Mouse (Mus musculus) ovary, postnatal 14 days (tissue): ENCODE measurements around the gene Crim1.

ENCODE experiments used
- DNase-seq: peaks from one replicate; pipeline ENCODE4 v3.0.0; 2022; ENCODE audit warnings: low spot score

Gene Crim1

DNA sequence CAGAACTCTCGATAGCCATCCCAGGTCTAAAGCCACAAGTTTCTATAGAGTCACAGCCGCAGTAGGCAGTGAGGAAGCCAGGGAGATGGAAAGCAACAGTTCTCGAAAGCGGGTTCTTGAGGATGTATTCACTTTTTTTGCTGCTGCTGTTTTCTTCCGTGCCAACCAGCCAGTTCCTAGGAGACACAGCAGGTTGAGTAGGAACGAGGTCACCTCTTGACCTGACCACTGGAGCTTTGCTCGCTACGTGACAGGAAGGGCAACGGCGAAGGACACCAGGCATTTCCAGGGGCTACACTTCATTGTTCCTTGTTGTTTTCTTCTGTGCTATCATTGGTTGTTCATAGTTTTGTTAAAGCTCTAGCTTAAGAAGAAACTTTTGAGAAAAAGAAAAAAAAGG lies 174.7 kb downstream of the Crim1 start:
- DNase-seq = no peak

DNA sequence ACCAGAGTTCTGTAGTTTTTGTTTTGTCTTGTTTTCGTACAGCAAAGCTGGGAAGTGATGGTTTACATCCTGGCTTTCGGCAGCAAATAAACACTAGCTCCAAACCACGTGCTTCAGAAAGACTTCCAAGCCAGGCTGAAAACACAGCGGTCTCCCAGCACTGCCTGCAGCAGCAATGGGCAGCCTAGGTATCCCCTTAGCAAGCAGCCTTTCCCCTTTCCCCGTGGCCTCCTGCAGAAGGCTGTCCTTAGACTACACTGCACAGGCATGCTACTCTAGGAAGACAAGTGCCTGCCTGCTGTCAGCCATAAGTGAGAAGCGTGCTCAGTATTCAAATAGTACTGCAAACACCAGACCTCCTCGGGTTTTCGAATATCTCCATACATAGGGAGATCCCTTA lies 176.5 kb downstream of the Crim1 start:
- no peak for DNase-seq

DNA sequence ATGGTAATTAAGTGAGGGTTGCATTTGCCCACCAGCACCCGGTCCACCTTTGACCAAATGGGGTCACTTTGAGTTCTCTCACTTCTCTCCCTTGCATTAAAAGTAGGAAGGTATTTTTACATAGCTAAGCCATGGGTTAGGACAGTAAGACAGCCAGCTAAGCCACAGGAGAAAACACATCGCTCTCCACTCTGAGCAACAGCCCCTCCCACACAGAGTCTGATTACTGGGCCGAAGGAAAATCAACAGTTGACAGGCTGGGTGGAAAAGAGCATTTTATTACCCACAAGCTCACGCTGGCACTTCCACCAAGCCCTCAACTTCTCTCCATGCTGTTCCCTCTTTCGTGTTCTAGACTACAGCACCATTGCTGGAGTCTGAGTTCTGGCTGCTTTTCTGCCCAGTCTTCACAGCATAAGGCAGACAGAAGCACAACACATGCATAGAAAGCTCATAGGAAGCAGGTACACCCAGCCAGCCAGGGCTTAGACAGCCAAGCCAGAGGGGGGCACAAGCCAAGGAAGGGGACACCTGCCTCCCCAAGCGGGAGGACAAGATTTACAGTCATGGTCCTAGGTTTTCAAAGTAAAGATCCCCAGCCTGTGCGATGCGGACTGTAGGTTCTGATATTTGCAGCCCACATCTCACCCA lies 179.2 kb downstream of the Crim1 start:
- DNase-seq = no peak

DNA sequence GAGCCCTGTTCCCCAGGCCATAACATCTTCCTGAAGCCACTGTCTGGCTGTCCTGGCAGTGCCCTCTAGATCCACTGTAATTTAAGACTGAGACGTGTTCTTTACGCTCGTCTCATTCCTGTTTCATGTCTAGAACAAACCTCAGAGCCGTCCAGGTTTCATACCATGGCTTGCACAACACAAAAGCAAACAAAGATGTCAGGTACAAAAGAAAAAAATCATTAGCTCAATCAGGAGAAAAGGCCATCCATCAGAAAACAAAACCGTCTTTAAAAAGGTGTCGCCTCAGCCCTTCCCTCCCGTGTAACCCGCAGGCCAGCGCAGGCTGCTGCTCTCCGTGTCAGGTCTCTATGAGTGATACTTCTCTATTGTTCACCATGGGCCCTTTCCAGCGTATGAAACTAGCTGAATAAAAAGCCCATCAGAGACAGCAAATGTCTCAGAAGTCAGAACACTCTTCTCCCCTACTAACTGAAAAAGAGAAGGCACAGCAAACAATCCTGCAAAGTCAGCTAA lies 179.7 kb downstream of the Crim1 start:
- no peak for DNase-seq

DNA sequence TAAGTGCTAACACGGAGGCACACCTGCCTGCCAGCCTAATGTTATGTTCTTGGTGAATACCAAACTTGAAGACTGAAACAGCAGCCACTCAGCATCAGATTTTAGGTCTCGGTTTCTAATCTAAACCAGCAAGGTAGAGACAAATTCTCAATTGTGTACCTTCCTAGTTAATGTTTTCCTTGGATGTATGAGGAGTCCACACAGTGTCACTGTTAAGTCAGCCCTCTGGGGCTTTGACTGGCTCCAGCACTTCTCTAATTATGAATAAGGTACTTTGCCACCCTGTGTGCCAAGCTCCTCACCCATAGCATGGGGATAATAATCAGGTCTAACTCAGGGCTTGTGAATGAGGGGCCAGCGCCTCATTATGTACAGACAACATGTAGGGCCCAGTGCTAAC lies 182.3 kb downstream of the Crim1 start:
- DNase-seq = no peak

DNA sequence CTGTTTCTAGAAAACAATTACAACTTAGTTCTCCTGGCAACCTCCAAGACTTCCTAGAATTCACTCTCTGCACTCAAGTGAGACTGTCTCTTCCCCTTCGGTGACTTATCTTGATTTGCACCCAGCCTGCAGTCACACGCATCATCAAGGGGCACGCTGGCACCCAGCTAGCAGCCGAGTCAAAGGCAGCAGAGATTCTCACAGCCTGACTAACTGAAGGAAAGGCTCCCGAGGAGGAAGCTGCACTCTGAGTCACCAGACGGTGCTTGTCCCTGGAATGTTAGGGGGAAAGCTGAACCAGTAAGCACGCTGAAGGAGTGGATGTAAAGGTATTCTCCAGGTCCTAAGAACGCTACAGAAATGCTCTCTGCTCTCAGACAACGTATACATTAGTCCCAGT lies 187.6 kb downstream of the Crim1 start:
- no peak for DNase-seq

DNA sequence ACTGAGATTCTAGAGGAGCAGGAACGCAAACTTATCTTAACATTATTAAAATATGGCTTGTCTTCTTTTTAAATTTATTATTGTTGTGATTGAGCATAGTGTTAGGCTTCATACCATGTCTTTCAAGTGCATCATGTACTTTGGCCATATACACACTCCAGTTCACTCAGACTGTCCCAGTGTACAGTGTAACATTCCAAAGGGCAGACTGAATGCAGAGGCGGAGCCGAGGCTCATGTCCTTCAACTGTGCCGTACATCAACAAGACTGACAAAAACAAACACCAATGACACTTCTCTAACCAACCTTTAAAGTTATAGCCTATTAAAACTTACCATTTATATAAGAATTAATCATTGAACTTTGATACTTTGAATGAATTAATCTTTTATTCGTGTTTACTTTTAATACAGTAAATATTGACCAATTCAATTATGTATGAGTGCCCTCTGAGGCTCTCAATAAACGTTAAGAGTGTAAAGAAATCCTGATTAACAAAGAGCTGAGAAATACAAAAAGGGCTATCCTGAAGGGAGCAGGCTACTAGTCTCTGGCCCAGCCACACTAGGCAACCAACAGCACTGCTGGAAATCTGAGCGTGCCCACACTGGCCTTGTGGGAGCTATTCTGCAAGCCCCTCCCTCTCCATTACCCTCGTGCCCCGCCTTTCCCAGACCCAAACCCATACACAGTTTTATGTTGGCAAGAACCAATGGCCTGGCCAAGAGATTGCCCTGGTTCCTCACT lies 188.2 kb downstream of the Crim1 start:
- DNase-seq = no peak

DNA sequence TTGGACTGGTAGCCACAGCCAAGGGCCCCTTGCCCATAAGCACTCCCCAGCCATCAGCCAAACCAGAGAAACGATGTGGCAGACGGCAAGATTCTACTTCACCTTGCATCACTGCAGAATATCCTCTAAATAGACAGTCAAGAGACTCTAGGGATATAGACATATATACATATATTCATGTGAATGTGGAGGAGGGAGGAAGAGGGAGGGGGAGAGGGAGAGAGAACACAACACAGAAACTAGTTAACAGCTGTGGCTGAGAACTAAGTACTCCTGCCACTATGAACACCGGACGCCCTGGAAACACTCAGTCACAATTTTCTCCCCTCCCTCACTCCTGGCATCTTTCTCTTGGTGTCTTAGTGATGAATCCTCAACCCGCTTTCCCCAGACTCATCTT lies 189.5 kb downstream of the Crim1 start:
- no peak for DNase-seq

DNA sequence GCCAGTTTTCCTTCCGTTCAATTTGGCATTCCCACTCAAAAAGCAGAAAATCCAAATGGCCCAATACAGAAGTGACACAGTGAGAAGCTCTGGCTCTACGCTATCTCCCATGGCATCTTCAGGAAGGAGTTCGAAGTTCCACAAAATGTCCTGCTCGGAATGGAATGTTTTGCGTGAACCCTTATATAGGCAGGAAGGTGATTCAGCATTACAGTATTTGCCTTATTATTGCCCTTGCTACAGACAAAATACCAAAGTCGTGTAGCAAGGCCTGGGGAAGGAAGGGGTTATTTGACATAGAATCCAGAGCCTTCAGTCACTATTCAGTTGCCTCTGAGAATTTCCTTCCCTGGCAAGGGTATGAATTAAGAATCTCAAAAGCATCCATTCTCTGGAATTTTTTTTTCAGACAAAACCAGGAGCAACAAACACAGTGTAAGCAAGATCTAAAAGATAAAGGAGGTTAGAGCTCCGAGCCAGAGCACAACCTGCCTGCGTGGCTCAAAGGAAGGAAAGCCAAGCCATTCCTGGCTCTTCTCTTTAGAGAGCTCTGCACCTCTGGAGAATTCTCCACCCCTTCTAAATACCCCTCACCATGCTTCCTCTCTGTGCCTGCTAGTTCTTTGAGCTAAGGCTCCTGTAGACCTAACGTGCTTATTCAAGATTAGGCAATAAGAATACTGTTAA lies 192.5 kb downstream of the Crim1 start:
- DNase-seq = no peak

DNA sequence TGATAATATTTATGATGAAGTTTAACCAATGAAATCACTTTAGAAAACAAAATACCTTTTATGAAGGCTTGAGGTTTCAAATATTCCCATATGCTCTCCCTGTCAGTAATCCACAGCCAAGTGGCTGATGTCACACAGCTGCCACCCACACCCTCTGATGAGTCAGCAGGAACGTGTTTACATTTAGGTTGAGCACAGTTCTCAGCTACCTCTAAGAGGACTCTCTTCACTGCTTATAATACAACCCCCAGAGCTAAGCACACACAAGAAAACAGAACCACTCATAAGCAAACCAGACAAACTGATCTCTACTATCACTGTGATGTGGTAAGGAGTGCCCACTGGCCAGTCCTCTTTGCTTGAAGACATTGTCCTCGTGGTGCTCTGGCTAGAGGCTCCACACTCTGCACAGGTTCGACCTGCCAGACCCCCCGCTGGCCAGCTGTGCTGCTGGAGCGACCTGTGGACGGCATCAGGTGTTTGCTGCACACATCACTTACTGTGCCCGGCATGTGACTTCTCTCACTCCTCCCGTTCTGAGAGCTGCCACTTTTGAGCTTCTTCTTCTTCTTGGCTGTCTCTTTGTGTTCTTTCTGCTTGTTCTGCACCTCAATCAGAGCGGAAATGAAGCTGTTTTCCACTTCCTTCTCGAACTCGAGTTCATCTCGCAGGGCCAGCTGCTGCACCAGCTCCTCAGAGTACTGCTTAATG lies 200.2 kb downstream of the Crim1 start:
- no peak for DNase-seq

DNA sequence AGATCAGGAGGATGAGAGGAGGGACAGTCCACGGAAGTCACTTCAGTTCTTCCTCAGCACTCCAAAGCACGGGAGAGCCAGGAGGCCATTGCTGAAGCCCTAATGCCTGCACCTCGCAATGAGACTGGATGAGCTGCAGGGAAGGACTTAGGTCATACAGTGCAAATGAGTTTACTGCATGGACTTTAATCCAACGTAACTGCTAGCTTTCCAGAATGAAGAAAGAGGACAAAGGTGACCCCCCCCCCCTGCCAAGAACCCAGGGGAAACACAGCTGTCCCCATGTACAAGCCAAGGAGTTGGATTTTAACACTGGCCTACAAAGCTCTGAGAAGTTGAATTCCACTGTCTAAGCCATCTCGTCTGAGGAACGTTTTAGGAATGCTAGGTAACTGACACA lies 201.3 kb downstream of the Crim1 start:
- no peak for DNase-seq

DNA sequence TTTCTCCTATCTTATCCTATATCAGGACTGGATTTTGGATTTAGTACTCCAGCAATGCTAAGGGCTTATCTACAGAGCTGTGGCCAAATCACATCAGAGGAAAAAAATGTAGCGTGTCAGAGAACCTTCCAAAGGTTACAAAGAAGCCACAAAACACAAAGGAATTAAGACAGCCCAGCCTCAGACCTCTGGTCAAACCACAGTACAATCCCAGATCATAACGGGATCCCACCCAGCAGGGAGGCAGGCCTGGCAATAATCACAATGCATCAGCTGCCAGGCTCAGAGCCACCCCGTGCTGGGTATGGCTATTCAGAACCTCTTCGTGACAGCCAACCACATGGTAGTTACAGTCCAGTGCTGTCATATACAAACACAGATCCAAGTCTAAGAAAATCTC lies 201.7 kb downstream of the Crim1 start:
- no peak for DNase-seq

DNA sequence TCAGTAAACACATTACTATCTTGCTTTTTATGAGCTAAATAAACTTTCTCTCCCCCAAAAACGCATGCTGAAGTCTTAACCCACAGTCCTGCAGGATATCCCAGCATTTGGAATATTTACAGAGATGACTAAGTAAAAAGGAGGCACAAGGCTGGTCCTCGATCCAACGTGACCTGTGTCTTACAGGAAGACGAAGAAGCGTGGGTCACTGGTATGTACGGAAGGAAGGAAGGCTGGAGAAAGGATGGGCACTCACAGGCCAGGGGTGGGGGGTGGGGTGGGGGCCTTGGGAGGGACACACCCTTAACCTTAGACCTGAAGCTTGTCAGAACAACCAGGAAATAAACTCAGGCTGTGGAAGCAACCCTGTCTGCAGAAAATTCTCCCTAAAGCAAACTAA lies 202.1 kb downstream of the Crim1 start:
- no peak for DNase-seq

DNA sequence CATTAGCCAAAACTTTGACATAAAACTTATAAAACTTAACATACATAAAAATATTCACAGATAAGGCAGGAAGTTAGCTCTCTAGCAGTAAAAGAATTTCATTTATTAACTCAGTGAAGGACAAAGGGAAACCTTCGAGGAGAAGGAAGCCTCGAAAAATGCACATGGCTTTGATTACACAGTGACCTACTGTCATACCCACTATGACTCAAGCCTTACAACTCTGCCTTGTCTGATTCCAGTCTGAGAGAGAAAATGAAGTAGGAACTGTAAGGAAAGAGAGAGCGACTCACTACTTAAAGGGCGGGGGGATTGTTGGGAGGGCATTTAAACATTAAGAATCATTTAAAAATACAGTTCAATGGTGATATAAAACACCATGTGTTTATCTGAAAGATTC lies 203.2 kb downstream of the Crim1 start:
- DNase-seq = no peak

DNA sequence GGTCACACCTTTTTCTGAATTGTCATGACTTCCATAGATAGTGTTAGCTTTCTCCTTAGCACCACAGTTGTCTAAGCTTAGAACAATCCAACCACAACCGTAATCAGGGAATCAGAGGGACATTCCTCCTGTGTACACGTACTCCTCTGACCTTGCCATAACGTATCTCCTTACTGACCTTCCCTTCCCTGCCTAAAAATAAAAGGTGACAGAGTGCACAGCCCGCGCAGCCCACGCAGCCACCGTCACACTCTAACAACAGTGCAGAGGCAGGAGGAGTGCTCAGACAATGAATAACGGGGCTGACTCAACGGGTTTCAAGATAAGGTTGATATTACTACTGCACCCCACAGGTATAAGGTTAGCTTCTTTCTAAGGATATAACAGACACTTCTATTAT lies 203.8 kb downstream of the Crim1 start:
- no peak for DNase-seq

DNA sequence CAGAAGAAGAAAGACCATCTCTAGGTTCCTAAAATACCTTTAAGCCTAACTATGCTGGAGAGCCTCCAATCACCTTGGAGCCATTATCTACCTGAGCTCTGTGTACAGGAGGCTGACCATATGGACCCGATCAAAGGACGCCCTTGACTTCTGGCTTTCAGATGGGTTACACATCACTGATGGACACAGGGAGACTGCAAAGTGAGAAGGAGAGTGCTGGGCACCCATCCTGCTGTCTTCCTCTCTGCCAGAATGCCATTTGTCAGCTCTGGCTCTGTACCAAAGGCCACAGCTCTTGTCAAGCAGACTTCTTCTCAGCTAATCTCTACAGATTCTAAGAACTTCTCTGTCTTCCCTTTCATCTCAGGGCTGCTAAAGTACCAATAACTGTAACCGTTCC lies 205.3 kb downstream of the Crim1 start:
- no peak for DNase-seq

DNA sequence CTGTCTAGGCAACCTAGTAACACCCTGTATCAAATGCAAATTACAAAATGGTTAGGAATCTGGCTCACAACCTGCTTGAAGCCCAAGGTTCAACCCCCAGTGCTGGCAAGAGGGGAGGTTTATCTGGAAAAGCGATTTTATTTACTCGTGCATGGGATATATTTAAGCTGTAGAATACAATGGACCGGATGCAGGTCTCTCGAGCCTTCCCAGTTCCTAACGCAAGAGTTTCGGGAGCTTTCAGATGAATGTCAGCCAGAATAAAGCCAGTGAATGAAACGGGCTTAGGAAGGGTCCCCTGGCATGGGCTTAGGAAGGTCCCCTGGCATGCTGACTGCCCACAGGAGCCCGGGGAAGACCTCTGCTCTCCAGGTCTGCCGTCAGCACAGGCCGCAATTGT lies 206.8 kb downstream of the Crim1 start:
- no peak for DNase-seq

DNA sequence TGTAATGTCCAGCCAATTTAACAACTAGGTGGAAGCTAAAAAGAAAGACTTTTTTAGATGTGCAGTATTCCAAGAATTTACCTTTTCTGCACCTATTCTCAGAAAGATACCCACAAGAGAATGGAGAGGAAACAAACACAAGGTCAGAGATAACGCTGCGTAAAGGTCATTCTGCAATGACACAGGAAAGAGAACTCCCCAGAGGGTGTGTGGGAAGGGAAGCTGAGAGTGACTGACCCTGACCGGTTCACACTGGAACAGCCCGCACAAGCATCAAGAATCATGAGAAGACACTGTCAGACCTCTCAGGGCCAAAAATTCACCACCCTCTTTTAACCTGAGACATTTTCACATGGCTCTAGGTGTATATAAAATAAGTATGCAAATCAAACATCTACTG lies 207.5 kb downstream of the Crim1 start:
- no peak for DNase-seq

DNA sequence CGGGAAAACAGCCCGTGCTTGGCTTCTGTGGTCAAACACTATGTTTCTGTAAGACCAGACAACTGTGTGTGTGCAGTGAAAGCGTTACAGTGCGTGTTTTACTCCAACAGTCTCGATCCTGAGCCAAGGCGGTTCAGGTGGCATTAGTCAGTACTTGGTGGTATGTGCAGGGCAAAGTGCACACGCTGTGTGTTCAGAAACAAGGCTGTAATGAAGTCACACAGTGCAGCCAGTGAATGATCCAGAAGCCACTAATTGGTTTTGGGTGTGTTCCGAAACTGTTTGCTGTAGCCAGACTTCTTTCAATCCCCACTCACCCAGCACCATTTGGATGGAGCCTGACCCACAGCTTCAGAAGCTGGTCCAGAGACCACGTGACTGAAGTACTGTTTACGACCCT lies 208.3 kb downstream of the Crim1 start:
- DNase-seq = no peak

DNA sequence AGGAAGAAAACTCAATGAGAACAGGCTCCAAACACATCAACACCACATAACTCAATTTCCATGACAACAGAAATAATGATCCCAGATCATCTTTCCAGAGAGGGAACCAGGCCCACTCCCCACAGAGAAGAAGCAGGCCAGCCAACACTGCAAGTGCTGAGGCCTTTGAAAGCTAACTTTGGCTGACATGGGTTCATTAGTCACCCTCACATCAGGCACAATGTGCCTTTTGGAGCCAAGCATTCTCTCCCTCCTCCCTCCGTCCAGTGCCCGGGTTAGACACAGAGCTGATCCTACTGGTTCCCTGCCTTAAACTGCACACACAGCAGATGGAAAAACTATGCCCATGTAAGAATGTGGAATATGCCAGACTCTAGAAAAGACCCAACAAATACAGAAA lies 209.9 kb downstream of the Crim1 start:
- DNase-seq = no peak

DNA sequence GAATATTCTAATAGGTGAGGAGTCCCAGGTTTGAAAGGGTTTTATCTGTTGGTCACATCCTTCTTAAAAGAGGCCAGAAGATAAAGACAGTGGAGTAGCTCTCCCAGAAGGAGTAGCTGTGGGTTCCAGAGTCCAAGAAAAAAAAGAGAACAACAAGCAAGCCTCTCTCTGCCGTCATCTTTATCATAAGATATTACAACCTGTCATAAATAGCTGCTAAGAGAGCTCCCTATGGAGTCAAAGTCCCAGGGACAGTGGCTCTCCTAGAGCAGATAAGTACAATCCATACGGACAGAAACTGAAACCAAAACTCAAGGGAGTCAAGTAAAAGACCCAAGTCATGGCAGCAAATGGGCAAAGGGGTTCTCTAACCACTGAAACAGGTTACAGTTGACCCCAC lies 215.2 kb downstream of the Crim1 start:
- DNase-seq = no peak

DNA sequence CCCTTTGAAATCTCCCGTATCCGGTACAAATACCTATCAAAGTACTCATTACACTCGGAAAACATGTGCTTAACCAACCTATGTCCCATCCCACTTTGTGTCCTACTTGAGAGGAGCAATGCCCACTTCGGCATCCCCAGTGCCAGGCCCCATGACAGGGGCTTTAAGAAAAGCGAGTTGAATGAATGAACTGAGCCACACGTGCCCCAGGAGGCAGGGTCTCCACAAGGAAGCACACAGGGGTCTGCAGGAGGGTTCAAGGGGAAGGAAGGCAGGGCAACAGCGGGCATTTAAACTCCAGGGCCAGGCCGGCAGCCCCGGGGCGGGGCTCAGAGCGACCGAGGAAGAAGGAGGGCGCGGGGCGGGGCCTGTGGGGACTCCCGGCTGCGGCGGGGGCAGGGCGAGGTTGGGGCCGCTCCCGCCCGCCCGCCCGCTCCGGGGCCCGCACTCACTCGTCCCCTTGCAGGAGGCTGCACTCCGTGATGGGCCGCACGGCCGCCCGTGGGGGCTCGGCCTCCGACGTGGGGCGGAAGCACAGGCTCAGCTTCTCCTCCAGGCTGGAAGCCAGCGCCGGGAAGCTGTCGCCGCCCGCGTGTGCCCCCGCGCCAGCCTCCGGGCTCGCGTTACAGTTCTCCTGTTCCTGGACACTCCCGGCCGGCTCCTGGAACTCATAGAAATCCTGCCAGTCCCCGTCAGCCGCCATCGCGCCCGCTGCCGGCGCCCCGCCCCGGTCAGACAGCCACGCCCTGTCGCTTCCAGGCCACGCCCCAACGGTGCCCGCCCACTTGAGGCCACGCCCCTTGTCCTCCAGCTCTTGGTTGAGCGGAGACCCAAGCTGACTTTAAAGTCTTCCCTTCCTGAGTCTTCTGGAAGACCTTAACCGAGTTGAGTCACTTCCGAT lies 217.6 kb downstream of the Crim1 start, which contains the start of gene Fez2:
TSS of gene Fez2 (minus strand) at position 772 of the 901 bp plus-strand sequence.
- DNase-seq = peak; percentile 98
